Mouse (Mus musculus): ENCODE measurements around the gene Ambra1. TPM values are rescaled to one million over a fixed set of nuclear protein-coding genes. Genes with fewer than 3 reads are reported as not detected.
A peak's percentile ranks its signal among the peaks of the same experiment; 100 is the strongest.

The Ambra1 gene
- polyA plus RNA-seq, 1 experiment = 21.1 TPM

GRCm38 (mm10) chr2:91705736-91706135 lies 24.2 kb upstream of the Ambra1 start:
- peaks cover 2% of the 10 kb centered on the region for H3K4me1 ChIP-seq (ENCODE audit: control insufficient read depth, insufficient read depth, low read length)
- H3K27ac ChIP-seq (ENCODE audit: control insufficient read depth, insufficient read depth, low read depth, low read length, poor library complexity) = no peak overlapping the region
- H3K4me3 ChIP-seq (replicated peaks; ENCODE audit: control insufficient read depth, low read depth, low read length) = no peak overlapping the region
- WGBS = 74% methylated on average over 6 of the region's 6 CpGs
- TF ChIP-seq POLR2A (IDR thresholded peaks at IDR 0.05; ENCODE audit: borderline replicate concordance, control insufficient read depth, low read depth, low read length) (no peak), CTCF (IDR thresholded peaks at IDR 0.05; ENCODE audit: control insufficient read depth, insufficient read depth, low read length) (no peak)

- no peak overlapping the region for H3K4me3 ChIP-seq (replicated peaks; ENCODE audit: control insufficient read depth, low read depth, low read length)
- TF ChIP-seq CTCF (IDR thresholded peaks at IDR 0.05; ENCODE audit: control insufficient read depth, insufficient read depth, low read length) (no peak), POLR2A (IDR thresholded peaks at IDR 0.05; ENCODE audit: borderline replicate concordance, control insufficient read depth, low read depth, low read length) (no peak)
Measured at GRCm38 (mm10) chr2:91706456-91706855, 23.5 kb upstream of the Ambra1 start.

GRCm38 (mm10) chr2:91708361-91708760 lies 21.6 kb upstream of the Ambra1 start:
- 91% methylated on average over 6 of the region's 6 CpGs for WGBS
- TF ChIP-seq POLR2A (IDR thresholded peaks at IDR 0.05; ENCODE audit: borderline replicate concordance, control insufficient read depth, low read depth, low read length) (no peak), CTCF (IDR thresholded peaks at IDR 0.05; ENCODE audit: control insufficient read depth, insufficient read depth, low read length) (no peak)
- H3K4me1 ChIP-seq (ENCODE audit: control insufficient read depth, insufficient read depth, low read length) = peaks cover 2% of the 10 kb centered on the region
- H3K4me3 ChIP-seq (replicated peaks; ENCODE audit: control insufficient read depth, low read depth, low read length) = no peak overlapping the region
- no peak overlapping the region for H3K27ac ChIP-seq (ENCODE audit: control insufficient read depth, insufficient read depth, low read depth, low read length, poor library complexity)

More at GRCm38 (mm10) chr2:91706456-91706855, 23.5 kb upstream of the Ambra1 start:
- Histone ChIP-seq H3K4me1 (ENCODE audit: control insufficient read depth, insufficient read depth, low read length) (peaks cover 2% of the 10 kb centered on the region), H3K27ac (ENCODE audit: control insufficient read depth, insufficient read depth, low read depth, low read length, poor library complexity) (no peak overlapping the region)

GRCm38 (mm10) chr2:91710272-91711234 lies 19.4 kb upstream of the Ambra1 start, which contains the start of the genes Atg13 and Harbi1:
Atg13 (minus strand) TSS chr2:91710576.
Harbi1 (plus strand) TSS chr2:91710852.
- peaks cover 2% of the 10 kb centered on the region for H3K4me1 ChIP-seq (ENCODE audit: control insufficient read depth, insufficient read depth, low read length)
- H3K4me3 ChIP-seq (replicated peaks; ENCODE audit: control insufficient read depth, low read depth, low read length) = peak within 1 kb of the TSS; percentile 82
- H3K27ac ChIP-seq (ENCODE audit: control insufficient read depth, insufficient read depth, low read depth, low read length, poor library complexity) = peak within 1 kb of the TSS; percentile 68
- TF ChIP-seq CTCF (IDR thresholded peaks at IDR 0.05; ENCODE audit: control insufficient read depth, insufficient read depth, low read length) (no peak), POLR2A (IDR thresholded peaks at IDR 0.05; ENCODE audit: borderline replicate concordance, control insufficient read depth, low read depth, low read length) (peak; percentile 78; the same call in 1 of the 2 replicates)
- WGBS = under 1% methylated on average over 66 of the region's 66 CpGs

- TF ChIP-seq POLR2A (IDR thresholded peaks at IDR 0.05; ENCODE audit: borderline replicate concordance, control insufficient read depth, low read depth, low read length) = no peak
- TF ChIP-seq CTCF (IDR thresholded peaks at IDR 0.05; ENCODE audit: control insufficient read depth, insufficient read depth, low read length) = no peak
- peak overlapping the region; percentile 68; the same call in 1 of the 2 replicates for H3K27ac ChIP-seq (ENCODE audit: control insufficient read depth, insufficient read depth, low read depth, low read length, poor library complexity)
- under 1% methylated on average over 8 of the region's 8 CpGs for WGBS
- peak overlapping the region; percentile 82 for H3K4me3 ChIP-seq (replicated peaks; ENCODE audit: control insufficient read depth, low read depth, low read length)
- peaks cover 2% of the 10 kb centered on the region for H3K4me1 ChIP-seq (ENCODE audit: control insufficient read depth, insufficient read depth, low read length)
Measured at GRCm38 (mm10) chr2:91711256-91711925, 18.5 kb upstream of the Ambra1 start.

- no peak for TF ChIP-seq CTCF (IDR thresholded peaks at IDR 0.05; ENCODE audit: control insufficient read depth, insufficient read depth, low read length)
- TF ChIP-seq POLR2A (IDR thresholded peaks at IDR 0.05; ENCODE audit: borderline replicate concordance, control insufficient read depth, low read depth, low read length) = no peak
- H3K27ac ChIP-seq (ENCODE audit: control insufficient read depth, insufficient read depth, low read depth, low read length, poor library complexity) = no peak overlapping the region
- whole genome bisulfite sequencing = 76% methylated on average over 1 of the region's 1 CpGs
- H3K4me3 ChIP-seq (replicated peaks; ENCODE audit: control insufficient read depth, low read depth, low read length) = no peak overlapping the region
- H3K4me1 ChIP-seq (ENCODE audit: control insufficient read depth, insufficient read depth, low read length) = no peaks in the 10 kb centered on the region
Measured at GRCm38 (mm10) chr2:91714921-91715320, 15.0 kb upstream of the Ambra1 start.

- 82% methylated on average over 6 of the region's 6 CpGs for WGBS
- Histone ChIP-seq H3K4me3 (replicated peaks; ENCODE audit: control insufficient read depth, low read depth, low read length) (no peak overlapping the region), H3K4me1 (ENCODE audit: control insufficient read depth, insufficient read depth, low read length) (no peaks in the 10 kb centered on the region), H3K27ac (ENCODE audit: control insufficient read depth, insufficient read depth, low read depth, low read length, poor library complexity) (no peak overlapping the region)
- TF ChIP-seq POLR2A (IDR thresholded peaks at IDR 0.05; ENCODE audit: borderline replicate concordance, control insufficient read depth, low read depth, low read length) = no peak
- TF ChIP-seq CTCF (IDR thresholded peaks at IDR 0.05; ENCODE audit: control insufficient read depth, insufficient read depth, low read length) = no peak
Measured at GRCm38 (mm10) chr2:91718276-91718675, 11.7 kb upstream of the Ambra1 start.

- TF ChIP-seq POLR2A (IDR thresholded peaks at IDR 0.05; ENCODE audit: borderline replicate concordance, control insufficient read depth, low read depth, low read length) (no peak), CTCF (IDR thresholded peaks at IDR 0.05; ENCODE audit: control insufficient read depth, insufficient read depth, low read length) (no peak)
- Histone ChIP-seq H3K4me1 (ENCODE audit: control insufficient read depth, insufficient read depth, low read length) (no peaks in the 10 kb centered on the region; the same call in 1 of the 2 replicates), H3K4me3 (replicated peaks; ENCODE audit: control insufficient read depth, low read depth, low read length) (no peak overlapping the region), H3K27ac (ENCODE audit: control insufficient read depth, insufficient read depth, low read depth, low read length, poor library complexity) (no peak overlapping the region)
- 79% methylated on average over 4 of the region's 4 CpGs for WGBS
Measured at GRCm38 (mm10) chr2:91723382-91723781, 6.6 kb upstream of the Ambra1 start.

Measured in bone marrow, adult 2 months (tissue).